Mouse (Mus musculus): ENCODE results near the gene Tenm3.

DNA sequence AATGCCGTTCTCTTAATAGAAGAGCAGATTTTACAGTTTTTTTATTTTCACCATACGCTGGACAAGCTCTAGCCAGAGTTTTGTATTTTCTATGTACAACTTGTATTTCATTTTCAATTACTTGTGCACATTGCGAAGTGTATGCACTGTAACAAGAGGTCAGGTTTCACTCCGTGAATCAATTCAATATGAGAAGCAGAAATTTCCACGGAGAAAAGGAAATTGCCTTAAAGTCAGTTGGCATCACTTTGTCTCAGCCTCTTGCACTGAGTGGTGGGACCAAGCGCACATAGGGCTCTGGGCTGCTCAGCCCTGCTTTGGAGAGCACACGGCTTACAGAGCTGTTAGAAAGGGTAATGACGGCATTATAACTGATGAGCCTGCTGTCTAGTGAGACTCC lies 41.5 kb downstream of the Tenm3 start:
- TF ChIP-seq CTCF (IDR thresholded peaks at IDR 0.05; ENCODE audit: low read depth) (no peak), EP300 (IDR thresholded peaks at IDR 0.05; ENCODE audit: low read depth) (no peak)
